Mouse (Mus musculus) layer of hippocampus, adult 11-12 months (tissue): ENCODE results near the gene Skor1.

Source experiments
- DNase-seq: peaks from one replicate; pipeline ENCODE4 v3.0.0; 2022; ENCODE audit warnings: low spot score

The Skor1 gene

DNA sequence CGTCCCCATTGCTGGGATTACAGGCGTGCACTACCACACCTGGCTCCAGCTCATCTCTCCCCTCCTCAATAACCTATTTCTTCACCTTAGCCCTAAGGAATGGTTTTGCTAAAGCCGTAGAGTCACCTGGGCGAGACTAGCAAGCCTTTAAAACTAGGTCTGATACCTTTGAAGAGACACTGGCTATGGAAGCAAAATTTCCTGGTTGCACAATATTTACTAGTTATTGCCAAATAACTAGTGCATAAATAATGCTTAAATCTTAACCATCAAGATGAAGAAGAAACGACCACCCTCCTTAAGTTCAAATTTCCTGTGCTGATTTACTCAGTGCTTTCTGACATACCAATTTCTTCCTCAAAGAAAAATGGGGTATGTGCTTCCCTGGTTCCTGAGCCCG is 15.1 kb downstream of the Skor1 start:
- no peak for DNase-seq

DNA sequence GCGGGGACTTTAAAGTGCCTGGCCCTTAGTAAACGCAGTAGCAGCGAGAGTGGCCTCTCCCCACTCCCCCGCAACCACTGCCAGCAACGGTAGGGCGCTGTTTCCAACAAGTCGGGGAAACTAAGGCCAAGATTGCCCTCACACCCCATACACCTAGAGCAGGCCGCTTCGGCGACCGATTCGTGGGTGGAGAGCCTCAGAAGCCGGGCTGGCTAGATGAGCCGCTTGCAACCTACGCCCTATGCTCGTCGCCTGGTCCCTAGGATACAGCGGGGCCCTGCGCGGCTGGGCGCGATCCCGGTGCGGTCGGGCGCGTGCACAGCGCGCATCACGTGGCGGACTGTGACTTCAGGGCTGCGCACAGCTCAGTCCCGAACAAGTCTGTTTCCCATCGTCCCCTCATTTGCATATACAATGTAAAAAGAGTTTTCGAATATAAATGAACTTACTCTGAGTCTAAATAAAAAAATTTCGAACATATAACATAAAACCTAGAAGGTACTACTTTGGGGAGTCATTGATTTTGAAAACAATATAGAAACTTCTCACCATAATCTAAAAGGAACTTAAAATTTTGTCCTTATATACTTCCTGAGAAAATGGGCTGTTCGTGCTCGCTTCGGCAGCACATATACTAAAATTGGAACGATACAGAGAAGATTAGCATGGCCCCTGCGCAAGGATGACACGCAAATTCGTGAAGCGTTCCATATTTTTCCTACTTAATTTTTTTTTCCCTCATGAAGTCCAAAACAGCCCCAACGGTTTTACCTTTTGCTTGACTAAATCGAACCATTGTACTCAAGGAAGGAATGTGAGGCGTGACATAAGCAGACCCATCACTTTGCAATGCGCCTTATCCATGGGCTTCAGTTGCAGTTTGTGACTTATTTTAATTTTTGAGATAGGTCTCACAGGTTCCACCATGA is 15.8 kb downstream of the Skor1 start:
- peak; percentile 95 for DNase-seq

DNA sequence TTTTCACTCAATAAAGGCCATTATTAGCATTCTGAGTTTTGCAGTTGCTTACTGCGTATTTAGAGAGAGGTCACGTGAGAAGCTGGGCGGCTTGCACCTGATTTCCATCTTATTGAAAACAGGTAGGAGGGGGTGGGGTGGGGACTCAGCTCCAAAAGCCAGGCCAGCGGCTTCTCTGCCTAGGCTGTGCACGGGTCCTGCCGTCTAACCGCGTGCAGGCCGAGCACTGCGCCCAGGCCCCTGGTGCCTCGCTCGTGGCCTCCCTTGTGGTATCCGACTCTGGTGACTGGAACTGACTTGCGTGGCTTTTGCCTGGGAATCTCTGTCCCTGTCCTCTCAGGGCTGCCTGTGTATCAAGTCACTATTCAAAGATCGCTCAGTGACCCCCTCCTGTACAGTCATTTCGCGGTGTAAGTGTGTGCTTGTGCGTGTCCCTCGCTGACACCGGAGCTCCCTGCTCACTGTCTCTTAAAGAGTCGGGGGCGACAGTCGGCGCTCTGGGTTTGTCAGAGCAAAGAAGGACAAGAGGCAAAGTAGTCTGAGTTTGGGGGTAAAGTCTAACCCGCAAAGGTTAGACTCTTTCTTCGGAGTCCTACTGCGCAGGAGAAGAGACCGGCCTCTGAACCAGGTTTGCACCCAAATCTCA is 16.7 kb downstream of the Skor1 start:
- peak; percentile 44 for DNase-seq

DNA sequence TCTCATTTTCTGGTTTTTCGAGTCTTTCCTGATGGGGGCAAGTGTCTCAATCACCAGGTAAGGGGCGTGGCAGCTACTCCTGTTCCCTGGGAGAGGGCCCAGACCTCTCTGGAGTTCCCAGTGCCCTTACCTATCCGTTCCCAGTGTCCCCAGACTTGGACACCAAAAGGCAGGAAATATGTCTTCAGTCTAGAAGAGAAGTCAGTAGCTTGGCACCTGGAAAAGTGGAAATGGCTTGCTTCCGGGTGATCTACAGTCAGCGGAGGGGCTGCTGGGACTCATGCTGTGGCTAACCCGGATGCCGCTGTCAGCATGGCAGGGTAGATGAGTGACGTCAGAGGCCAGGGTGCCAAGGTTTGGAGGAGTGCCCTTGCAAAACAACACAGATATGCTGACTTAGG is 19.1 kb downstream of the Skor1 start:
- no peak for DNase-seq

DNA sequence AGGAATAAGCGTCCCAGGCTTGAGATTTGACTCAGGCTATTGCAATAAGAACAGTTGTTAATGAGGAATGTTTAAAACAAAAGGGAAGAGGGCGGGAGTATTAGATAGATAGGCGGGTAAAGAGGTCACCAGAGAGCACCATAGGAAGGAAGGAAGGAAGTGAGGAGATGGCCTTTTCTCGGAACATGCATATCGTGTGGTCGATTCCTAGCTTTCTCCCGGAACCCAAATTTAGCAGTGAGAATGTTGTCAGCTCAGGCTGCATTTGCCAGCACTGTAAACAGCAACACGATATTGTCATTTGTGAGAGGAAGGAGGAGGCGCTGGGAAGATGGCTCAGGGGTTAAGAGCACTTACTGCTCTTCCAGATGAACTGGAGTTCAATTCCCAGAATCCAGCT is 24.2 kb downstream of the Skor1 start:
- no peak for DNase-seq

DNA sequence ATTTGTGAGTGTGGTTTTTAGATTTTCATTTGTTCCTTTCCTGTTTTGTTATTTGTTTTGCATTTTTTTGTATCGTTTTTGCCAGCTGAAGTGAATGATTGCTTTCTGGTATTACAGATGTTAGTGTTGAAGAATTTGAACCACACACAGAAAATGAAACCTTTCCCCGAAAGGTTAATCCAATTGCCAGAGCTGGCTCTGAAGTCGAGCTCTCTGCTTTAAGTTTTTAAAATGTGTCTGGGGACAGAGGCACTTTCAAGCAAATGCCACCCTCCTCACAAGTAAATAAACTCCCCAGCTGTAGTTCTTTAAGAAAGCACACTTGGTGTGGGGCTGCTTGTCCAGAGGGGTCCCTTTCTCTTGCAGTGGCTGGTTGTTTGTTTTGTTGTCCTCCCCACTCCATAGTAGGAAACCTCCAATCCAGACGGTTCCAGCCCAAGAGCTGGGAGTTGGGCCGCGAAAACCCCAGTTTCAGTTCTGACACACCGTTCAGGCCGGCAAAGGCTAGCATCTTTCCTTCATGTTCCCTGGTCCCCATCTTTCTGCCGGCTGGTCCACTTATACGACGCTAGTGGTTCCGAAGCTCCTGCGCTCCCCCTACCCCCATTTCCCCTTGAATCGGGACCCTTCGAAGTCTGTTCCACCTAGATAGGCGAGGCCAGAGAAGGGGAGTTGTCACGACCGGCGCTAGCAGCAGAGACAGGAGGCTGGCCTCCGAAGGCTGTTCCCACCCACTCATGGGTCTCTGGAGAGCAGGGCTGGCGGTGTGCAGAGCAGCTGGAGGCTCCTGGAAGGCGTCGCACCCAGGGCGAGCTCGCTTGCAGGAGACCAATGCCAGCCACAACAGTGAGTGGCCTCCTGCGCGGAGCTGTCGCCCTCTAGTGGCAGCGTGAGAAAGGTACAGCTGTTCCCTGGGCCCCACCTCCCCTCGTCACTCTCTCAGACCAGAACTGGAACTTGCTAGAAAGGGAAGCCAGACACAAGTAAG is 25.0 kb downstream of the Skor1 start:
- peak; percentile 88 for DNase-seq

DNA sequence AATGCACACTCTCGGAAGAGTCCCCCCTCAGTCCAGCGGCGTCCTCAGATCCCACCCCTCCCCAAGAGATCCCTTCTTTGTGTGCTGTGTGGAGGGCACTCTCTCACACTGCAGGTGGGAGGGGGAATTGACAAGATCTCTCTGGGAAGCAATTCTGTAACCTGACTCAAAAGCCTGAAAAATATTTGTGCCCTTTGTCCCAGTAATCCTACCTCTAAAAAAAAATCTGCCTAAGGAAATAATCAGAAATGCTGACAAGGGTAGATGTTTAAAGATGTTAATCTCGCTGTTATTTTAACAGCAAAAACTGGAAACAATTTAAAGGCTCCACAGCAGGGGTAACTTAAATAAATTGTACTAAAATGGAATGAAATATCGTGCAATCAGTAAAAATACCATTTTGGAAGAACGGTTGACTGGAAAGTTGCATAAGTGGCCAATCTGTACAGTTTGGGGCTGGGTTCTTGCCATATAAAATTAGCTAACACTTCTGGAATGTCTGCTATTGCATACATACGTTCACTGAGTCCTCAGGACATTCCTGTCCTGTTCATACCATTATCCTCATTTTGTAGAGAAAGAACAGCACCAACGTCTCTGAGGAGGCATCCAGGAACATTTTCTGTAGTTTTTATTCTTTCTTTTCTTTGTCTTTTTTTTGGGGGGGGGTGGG is 26.5 kb downstream of the Skor1 start:
- DNase-seq = no peak

DNA sequence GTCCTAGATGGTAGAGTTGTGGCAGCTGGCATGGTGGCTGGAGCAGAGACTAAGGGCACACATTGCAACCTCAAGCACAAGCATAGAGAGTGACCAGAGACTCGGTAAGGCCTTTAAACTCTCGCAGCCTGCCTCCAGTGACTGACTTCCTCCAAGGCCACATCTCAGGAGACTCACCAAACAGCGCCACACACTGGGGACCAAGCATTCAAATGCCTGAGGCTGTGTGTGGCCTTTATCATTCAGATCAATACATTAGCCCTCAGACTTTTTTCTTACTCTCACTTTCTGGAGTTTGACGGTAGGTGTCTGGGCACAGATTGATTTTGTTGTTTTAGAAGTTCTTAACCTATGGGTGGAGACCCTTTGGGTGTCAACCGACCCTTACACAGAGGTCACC is 30.4 kb downstream of the Skor1 start:
- DNase-seq = no peak

DNA sequence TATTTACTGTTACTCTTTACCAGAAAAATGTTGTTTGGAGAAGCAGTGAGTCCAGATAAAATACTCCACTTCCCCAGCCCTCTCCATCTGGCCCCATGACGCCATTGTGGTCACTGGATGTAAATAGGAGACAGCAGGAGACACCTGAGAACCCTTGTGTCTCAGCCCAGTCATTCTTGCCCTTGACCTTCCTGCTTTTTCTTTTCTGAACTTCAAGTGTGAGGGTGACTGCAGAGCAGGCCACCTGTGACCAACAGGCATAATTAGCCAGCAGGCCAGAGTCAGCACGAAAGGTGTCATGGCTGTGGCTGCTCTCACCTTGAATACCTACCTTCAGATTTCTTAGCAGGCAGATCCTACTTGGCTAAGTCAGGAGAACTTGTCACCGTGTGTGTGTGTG is 36.2 kb downstream of the Skor1 start:
- no peak for DNase-seq

DNA sequence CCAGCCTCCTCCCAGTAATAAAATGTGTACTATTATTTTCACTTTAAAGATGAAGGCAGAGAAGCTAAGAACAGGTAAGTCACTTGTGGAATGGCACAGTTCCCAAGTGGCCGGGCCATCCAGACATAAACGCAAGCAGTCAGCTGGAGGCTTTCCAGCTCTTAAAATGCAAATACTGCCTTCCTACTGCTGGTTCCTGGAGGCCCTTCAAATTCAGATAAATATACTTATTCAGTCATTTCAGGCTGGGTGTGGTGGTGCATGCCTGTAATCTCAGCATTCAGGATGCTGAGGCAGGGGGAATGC is 39.0 kb downstream of the Skor1 start:
- DNase-seq = no peak

DNA sequence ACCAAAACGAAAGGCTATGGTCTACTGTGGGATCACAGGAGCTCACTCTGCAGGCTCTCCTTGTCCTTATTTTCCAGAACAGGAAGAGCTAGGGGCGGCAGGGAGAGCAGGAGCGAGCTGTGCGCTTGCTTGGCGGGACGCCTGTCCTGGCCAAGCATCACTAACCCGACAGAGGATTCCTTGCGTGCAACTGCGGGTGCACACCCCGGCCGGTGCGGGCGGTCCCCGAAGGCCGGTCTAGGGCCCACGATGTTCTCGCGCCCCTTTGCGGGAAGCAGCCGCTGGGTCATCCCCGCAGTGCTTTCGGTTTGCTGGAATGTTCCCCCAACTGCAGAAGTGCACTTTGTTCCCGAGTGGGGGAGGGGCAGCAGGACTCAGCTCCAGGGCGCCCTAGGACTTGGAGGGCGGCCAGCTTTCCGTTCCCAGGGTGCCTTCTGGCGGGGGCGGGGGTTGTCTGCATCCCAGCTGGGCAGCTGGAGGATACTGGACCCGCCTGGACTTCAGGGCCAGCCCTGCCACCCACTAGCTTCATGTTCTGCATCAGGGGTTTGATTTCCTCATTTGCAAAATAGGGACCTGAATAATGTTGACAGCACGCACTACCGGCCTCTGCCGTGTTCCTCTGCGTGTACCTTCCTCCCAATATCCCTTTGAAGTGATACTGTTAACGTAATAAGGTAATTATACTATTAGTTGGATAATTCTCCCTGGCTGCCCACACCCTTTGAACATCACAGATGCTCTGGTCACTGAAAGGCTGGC is 39.6 kb downstream of the Skor1 start:
- peak; percentile 94 for DNase-seq

DNA sequence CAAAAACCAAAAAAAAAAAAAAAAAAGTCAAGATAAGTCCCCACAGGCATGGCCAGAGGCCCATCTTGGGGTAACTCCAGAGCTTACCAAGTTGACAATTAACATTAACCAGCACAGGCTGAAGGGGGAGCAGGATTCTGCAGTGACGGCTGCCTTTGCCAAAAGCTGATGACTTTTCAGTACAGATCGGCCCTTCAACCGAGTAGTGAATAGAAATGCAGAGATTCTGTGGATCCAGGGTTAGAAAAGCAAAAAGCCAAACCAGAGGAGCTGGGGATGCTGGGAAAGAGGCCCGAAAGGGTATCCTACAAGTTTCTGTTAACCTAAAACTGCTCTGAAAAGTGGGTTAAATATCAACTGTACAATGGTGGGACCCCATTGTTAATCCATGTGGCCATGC is 40.2 kb downstream of the Skor1 start:
- no peak for DNase-seq

DNA sequence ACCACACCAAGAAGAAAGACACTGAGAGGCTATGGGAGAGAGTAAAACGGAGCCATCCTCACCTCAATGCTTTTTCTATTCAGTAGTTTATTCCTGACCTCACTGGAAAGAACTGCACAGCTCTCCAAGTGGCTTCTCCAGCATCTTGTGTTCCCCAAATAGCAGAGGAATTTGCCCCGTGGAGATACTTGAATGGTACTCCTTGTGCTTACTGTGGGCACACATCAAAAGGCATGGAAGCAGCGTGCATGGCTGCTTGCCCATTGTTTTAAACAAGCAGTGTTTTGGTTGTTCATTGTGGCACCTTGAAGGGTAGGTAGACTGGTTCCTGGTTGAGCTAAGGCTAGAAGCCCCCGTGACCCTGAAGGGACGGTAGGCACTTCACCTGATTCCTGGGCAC is 48.1 kb downstream of the Skor1 start:
- no peak for DNase-seq

DNA sequence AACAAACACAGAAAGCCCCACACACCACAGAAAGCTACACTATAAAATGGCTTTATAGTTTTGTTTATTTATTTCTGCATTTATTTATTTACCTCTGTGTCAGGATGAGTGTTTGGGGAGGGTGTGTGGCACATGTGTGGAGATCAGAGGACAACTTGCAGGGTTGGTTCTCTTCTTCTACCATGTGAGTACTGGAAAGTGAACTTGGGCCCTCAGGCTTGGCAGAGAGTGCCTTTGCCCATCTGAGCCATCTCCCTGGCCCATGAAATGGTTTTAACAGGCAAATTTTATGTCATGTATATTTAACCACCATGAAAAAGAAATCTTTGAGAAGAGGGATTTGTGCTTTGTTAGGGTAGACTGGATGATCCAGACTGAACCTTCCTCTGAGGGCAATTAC is 48.9 kb downstream of the Skor1 start:
- no peak for DNase-seq

DNA sequence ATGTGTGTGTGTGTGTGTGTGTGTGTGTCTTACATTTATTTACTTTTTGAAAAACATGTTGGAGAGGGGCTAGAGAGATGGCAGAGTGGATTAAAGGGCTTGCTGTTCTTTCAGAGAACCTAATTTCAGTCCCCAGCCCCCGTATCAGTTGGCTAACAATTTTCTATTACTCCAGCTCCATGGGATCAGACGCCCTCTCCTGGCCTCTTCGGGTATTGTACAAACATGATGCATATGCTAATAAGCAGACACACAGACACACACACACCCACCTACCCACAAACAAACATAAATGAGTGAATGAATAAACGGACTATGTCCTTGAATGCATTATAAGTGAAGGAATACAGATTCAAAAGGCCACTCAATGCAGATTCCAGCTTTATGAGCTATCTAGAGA is 49.4 kb downstream of the Skor1 start:
- DNase-seq = no peak

DNA sequence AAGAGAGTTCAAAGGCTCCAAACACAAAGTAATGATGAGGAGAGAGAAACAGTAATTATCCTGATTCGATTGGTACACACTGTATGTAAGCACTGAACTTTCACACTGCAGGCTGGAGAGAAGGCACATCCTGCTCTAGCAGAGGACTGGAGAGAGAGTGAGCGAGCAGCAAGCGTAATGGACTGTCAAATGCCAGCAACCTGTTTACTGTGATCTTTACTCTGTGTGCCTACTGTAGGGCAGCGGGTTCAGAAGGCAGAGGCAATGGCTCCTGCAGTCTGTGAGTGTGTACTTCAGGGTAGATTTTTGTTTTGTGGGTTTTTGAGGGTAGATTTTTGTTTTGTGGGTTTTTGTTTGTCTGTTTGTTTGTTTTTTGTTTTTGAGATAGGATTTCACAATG is 49.9 kb downstream of the Skor1 start:
- no peak for DNase-seq

DNA sequence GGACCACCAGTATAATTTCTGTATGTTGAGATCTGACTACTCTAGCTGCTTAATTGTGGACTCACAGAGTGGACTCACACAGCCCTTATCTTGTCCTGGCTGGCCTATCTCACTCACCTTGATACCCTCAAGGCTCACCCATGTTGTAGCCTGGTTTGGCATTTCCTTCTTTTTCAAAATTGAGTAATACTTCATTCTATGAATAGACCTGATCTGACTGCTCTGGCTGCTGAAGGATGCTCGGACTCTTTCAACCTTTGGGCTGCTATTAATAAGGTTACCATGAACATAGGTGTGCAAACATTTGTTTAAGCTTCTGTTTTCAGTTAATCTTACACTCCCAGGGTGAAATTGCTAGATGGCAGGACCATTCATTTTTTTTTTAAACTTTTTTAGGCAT is 51.6 kb downstream of the Skor1 start:
- no peak for DNase-seq

DNA sequence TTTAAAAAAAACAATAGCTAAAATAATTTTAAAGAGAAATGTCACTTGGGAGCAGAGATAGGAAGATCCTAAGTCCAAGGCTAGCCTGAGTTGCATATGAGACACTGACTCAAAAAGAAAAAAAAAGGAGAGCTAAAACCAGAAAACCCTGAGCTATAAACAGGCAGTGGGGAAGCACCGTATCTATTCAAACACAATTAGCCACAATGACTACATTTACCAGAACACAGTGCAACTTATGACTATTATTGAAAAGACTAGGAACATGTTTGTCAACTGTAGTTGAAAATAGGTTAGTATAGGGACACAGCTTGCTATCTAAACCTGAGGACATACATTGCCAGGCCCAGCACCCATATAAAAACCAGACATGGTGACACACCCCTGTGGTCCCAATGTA is 54.7 kb downstream of the Skor1 start:
- DNase-seq = no peak

DNA sequence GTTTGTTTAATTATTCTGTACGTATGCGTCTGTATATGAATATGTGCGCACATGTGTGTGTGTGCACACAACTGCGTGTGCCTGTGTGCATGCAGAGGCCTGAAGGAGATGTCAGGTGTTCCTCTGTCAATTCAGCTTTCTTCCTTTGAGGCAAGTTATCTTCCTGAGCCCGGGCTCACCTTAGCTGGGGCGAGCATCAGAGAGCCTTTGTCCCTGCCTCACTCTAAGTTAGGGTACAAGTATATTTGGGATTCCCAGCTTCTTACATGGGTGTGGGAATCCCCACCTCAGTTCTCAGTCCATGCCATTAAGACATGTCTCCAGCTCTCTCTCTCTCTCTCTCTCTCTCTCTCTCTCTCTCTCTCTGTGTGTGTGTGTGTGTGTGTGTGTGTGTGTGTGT is 56.2 kb downstream of the Skor1 start:
- no peak for DNase-seq

DNA sequence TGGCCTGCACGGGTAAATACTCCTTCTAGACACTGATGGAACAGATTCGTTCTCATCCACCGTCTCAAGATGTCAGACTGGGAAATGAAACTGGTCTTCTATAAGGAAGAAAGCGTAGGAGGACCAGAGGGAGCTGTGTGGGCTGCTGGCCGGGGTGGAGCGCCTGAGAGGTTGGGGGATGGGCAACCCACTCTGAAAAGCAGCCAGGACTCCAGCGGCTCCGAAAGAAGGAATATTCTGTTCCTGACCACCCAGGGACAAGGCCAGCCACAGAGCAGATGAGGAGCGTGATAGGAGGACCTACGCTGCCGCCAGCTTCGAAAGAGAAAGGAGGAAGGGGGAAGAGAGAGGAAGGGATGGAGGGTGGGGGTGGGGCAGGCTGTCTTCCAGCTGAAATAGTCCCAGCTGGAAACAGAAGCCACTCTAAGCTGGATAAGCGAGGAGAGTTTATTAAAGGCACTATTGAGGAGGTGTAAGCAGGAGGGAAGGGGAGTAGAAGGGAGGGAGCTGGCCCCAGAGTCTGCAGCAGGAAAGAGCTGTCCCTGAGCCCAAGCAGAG is 56.7 kb downstream of the Skor1 start:
- peak; percentile 84 for DNase-seq
